Mouse (Mus musculus) hindbrain, embryonic 13.5 days (tissue): Measurements from ENCODE around the gene Duoxa1. TPM values are rescaled to one million over a fixed set of nuclear protein-coding genes. Genes with fewer than 3 reads are reported as not detected.

Experiments used
- ATAC-seq: fragments of 200-750 bp; cut with Nextera tagmentation; 2 replicates; pipeline ENCODE4 v1.8.0; 2017; ENCODE audit warnings: moderate TSS enrichment; ENCODE audit not compliant: low FRiP score
- H3K27ac ChIP-seq: fragments of 300-500 bp; sonication (generic); 2 replicates; pipeline ENCODE4 v1.5.1; 2015; ENCODE audit warnings: inconsistent platforms, mild to moderate bottlenecking, moderate library complexity
- H3K27me3 ChIP-seq: fragments of 300-500 bp; sonication (generic); 2 replicates; pipeline ENCODE4 v1.6.1; 2015; ENCODE audit warnings: mild to moderate bottlenecking, inconsistent platforms
- H3K36me3 ChIP-seq: fragments of 300-500 bp; sonication (generic); 2 replicates; pipeline ENCODE4 v1.6.1; 2015; ENCODE audit warnings: mild to moderate bottlenecking, inconsistent platforms
- H3K4me1 ChIP-seq: fragments of 300-500 bp; sonication (generic); replicated peaks from 2 replicates; pipeline ENCODE4 v1.6.1; 2015; ENCODE audit warnings: inconsistent platforms
- H3K4me2 ChIP-seq: fragments of 300-500 bp; sonication (generic); 2 replicates; pipeline ENCODE4 v1.6.1; 2015; ENCODE audit warnings: inconsistent platforms, mild to moderate bottlenecking, moderate library complexity
- H3K4me3 ChIP-seq: fragments of 300-500 bp; sonication (generic); 2 replicates; pipeline ENCODE4 v1.5.1; 2015; ENCODE audit warnings: mild to moderate bottlenecking, inconsistent platforms
- H3K9ac ChIP-seq: fragments of 300-500 bp; sonication (generic); 2 replicates; pipeline ENCODE4 v1.6.1; 2015; ENCODE audit warnings: mild to moderate bottlenecking, inconsistent platforms
- H3K9me3 ChIP-seq: fragments of 300-500 bp; sonication (generic); 2 replicates; pipeline ENCODE4 v1.6.1; 2016; ENCODE audit warnings: inconsistent platforms
- WGBS: fragments of 180-500 bp; shearing (Covaris S2); methylation state at CpG from one replicate; pipeline ENCODE4 v1.1.7; 2015; 5-methylcytosine and 5-hydroxymethylcytosine counted together
- polyA plus RNA-seq: library from polyadenylated mRNA; unstranded; fragments of >200 nt; fragmentation: Nextera tagmentation; extraction: Ambion mirVana; gene quantifications from 2 replicates; pipeline ENCODE4 v1.2.1, GENCODE M21; 2015

Gene Duoxa1
- 0.13 TPM in 1 of 2 replicates, not detected in the other for polyA plus RNA-seq

DNA sequence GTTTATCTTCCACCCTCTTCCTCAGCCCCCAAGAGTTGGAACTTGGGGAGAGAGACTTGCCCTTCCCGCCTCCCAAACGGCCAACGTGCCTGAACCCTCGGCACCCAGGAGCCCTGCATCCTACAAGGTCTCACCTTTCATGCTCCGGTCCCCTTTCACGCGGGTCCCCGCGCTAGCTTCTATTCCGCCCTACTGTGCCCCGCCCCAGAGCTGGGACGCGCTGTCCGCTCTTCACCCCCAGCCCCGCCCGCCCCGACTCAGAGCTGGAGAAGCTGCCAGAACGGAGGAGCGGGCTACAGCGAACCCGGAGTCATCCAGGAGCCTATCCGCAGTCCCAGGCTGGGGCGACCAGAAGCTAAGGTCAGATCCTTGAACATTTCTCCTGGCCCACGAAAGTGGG, at the start of gene Duoxa1:
Gene Duoxa1, minus strand, starts transcription at position 195 of the 400 bp plus-strand sequence.
- Histone ChIP-seq H3K36me3 (no peaks in the 10 kb centered on the region), H3K4me2 (peak within 1 kb of the TSS; percentile 43), H3K4me1 (peaks cover 8% of the 10 kb centered on the region), H3K27ac (no peak within 1 kb of the TSS), H3K9me3 (no peaks in the 10 kb centered on the region), H3K4me3 (peak within 1 kb of the TSS; percentile 10), H3K9ac (no peak within 1 kb of the TSS), H3K27me3 (peaks cover 53% of the 10 kb centered on the region)
- ATAC-seq, result peak; percentile 33; the same call in 1 of the 2 replicates
- 2% methylated on average over 24 of the region's 24 CpGs for WGBS

DNA sequence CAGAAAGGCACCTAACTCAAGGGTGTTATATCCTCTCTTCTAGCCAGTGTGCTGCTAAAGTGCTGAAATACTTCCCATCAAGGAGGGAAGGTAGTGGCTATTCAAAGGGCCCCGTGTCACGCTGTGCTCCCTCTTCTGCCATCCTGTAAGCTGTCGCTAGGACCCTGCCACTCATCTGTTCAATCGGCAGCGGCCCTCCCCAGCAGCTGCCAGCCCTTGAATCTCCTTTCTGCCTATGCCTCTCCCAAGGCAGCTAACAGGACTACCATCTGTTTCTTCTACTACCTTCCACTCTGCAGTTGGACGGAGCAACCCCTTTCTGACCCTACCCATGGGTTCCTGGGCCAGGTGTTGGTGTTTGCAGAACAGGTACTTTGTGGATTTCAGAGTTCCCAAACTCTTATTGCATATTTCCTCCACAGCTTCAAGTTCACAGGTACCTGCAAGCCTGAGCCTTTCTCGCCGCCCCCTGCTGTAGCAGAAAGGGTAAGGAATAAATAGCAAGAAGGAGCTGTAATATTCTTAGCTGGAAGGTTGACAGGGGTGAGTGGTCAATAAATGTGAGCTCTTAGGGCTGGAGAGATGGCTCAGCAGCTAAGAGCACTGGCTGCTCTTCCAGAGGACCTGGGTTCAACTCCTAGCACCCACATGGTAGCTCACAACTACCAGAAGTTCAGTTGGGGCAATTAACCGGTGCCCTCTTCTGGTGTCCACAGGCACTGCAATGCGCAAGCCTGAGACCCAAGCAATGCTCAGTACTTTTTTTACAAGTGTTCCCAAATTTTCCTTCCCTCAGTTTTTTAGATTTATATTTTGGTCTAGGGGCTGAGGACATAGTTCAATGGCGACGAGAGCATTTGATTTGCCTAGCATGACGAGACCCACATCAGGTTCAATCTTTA, 49.3 kb upstream of the Duoxa1 start:
- Histone ChIP-seq H3K9me3 (no peaks in the 10 kb centered on the region), H3K9ac (no peak overlapping the region), H3K27ac (no peak overlapping the region), H3K4me2 (no peak overlapping the region), H3K4me3 (no peak overlapping the region), H3K36me3 (peaks cover 30% of the 10 kb centered on the region), H3K4me1 (peaks cover 51% of the 10 kb centered on the region), H3K27me3 (no peaks in the 10 kb centered on the region)
- 77% methylated on average over 13 of the region's 13 CpGs for WGBS
- ATAC-seq, result no peak

DNA sequence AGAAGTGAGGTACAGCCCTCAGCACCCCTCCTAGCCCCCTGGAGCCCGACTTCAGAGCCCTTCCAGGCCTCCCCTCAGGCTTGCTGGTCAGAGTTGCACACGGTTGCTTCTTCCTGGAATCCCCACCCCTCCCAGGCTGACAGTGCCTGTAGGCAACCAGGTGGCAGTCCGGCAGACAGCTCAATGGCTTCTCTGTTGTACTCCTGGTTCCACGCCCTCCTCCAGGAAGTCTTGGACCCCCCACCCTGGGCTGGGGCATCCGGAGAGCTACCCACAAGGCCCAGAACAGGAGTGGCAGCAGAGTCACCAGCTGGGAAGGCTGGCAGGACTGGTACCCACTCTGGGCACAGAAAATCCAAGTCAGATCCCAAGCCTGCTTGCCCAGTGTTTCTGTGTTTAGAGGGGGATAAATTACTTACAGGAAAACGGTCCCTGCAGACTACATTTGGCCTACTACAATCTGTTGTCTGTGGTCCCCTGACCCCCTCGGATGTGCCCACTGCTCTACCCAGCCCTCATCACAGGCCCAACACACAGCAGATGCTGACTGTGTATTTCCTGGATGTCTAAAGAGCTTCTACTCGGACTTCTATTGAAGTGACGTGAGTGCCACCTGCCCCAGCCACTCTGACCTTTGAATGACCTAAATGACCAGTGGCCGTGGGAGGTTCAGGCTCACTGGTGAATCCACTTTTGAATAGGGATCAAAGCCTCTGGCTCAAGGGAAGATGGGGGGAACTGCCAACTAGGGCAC, 48.5 kb upstream of the Duoxa1 start:
- Histone ChIP-seq H3K4me2 (no peak overlapping the region), H3K4me1 (peaks cover 44% of the 10 kb centered on the region), H3K9ac (peak overlapping the region; percentile 39; the same call in 1 of the 2 replicates), H3K27ac (no peak overlapping the region), H3K27me3 (no peaks in the 10 kb centered on the region), H3K9me3 (no peaks in the 10 kb centered on the region), H3K36me3 (peaks cover 38% of the 10 kb centered on the region), H3K4me3 (no peak overlapping the region)
- ATAC-seq, result no peak
- 61% methylated on average over 10 of the region's 10 CpGs for WGBS

DNA sequence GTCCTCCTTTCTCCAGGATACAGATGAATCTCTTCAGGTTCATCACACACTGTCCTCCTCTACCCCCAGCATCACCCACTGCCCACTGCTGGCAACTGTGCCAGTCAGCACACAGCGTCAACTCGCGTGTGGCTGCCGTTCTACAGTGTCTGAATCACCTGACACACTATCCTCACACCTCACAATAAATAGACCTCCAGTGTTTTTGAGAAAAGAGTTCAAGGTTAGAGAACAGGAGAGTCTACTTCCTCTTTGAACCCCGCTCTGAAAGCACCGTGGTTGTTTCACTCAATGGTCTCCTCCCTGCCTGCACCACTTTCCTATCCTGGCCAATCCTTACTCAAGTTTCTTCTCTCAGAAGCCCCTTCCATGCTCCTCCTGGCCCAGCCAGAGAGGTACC, 47.7 kb upstream of the Duoxa1 start:
- ATAC-seq, result no peak
- H3K9ac ChIP-seq, result no peak overlapping the region
- no peaks in the 10 kb centered on the region for H3K9me3 ChIP-seq
- no peak overlapping the region for H3K27ac ChIP-seq
- peaks cover 46% of the 10 kb centered on the region for H3K36me3 ChIP-seq
- H3K4me2 ChIP-seq, result no peak overlapping the region
- H3K27me3 ChIP-seq, result no peaks in the 10 kb centered on the region
- peaks cover 40% of the 10 kb centered on the region for H3K4me1 ChIP-seq
- WGBS, result 93% methylated on average over 6 of the region's 6 CpGs
- H3K4me3 ChIP-seq, result no peak overlapping the region

DNA sequence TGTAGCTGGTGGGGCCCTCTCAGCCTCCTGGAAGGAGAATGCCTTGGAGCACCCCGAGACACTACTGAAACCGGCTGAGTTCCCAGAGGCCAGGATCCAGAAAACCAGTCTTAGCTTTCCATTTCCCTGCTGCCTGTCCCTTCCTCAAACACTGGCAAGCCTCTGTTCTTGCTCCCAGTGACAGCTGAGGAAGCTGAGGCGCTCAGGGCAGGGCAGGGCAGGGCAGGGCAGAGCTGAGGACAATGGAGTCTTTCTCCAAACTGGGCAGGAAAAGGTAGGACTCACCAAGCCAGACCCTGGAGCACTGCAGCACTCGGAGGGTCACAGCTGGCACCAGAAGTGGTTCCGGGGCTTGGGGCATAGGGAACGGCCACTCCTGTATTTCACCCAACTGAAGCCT, 46.8 kb upstream of the Duoxa1 start:
- Histone ChIP-seq H3K4me2 (no peak overlapping the region), H3K9me3 (no peaks in the 10 kb centered on the region), H3K4me1 (peaks cover 38% of the 10 kb centered on the region), H3K27me3 (no peaks in the 10 kb centered on the region), H3K9ac (no peak overlapping the region), H3K36me3 (peaks cover 54% of the 10 kb centered on the region), H3K27ac (no peak overlapping the region), H3K4me3 (no peak overlapping the region)
- no peak for ATAC-seq
- 84% methylated on average over 6 of the region's 6 CpGs for WGBS

DNA sequence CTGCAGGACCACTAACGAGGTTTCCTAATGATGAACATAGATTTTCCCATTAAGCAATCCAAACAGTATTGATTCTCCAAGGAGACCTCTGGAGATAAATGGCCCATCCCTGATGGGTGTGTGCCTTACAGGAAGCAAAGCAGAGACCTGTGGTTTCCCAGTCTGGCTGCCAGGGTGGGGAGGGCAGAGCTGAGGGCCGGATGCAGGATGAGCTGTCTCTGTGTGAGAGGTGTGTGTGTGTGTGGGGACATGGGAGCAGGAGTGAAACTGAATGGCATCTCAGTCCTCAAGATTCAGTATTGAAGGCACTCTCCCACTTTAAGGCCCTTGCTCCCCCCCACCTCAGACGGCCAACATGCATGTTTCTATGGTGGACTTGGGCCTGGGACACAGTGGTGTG, 42.7 kb upstream of the Duoxa1 start:
- Histone ChIP-seq H3K27me3 (no peaks in the 10 kb centered on the region), H3K4me3 (no peak overlapping the region), H3K4me2 (no peak overlapping the region), H3K9ac (no peak overlapping the region), H3K4me1 (peaks cover 61% of the 10 kb centered on the region), H3K9me3 (no peaks in the 10 kb centered on the region), H3K36me3 (peaks cover 55% of the 10 kb centered on the region), H3K27ac (no peak overlapping the region)
- no peak for ATAC-seq
- WGBS, result 72% methylated on average over 3 of the region's 3 CpGs

DNA sequence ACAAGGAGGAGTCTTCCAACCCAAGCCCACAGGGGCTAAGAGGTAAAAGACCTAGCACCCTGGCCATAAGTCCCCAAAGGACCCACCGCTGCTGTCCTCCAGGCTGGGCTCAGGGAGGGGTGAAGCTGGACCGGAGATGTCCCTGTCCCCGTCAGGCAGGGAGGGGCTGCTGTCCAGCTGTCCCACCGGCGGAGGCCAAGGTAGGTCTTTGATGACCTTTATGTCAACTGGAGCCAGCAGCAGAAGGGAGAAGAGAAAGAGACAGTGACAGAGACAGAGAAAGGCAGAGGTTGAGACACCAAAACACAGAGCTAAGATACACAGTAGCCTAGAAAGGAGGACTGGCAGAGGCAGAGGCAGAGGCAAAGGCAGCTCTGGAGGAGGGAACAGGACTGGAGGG, 41.9 kb upstream of the Duoxa1 start:
- Histone ChIP-seq H3K9ac (no peak overlapping the region), H3K4me2 (no peak overlapping the region), H3K4me3 (no peak overlapping the region), H3K36me3 (peaks cover 55% of the 10 kb centered on the region), H3K9me3 (no peaks in the 10 kb centered on the region), H3K4me1 (peaks cover 60% of the 10 kb centered on the region), H3K27me3 (no peaks in the 10 kb centered on the region), H3K27ac (0 out of 2 replicates have a peak overlapping the region, but pooled peaks have one; percentile 44)
- no peak for ATAC-seq
- WGBS, result 90% methylated on average over 5 of the region's 5 CpGs

DNA sequence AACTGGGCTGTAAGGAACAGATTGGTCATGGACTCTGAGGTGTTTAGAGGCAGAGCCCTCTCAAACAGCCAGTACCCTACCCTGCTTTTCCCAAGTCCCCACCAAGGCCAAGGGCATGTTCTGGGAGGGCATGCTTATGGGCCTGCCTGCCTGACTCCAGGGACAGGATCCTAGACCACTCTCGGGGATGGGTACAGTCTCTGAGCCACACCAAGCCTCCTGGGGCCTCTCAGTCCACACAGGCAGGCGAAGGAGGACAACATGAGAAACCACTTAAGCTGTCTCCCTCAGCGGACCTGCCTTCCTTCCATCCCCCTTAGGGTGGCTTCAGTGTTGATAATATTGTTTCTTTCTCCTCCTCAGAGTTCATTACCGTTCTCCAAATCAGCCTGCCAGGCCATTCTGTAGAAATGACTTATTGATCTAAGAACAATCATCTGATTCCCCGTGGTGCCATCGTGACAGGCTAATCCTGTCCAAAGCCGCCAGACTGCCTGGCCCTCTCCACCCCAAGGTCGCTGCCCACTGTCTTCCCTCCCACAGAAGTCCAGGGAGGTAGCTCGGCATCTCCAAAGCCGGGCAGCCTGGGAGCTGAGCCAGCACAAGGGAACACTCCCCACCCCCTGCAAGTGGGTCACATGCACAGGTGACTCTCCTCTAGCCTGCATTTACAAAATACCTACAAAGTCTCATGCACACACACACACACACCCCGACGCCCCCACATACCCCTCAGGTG, 40.8 kb upstream of the Duoxa1 start:
- peak overlapping the region; percentile 100 for H3K27ac ChIP-seq
- peak overlapping the region; percentile 39 for H3K9ac ChIP-seq

DNA sequence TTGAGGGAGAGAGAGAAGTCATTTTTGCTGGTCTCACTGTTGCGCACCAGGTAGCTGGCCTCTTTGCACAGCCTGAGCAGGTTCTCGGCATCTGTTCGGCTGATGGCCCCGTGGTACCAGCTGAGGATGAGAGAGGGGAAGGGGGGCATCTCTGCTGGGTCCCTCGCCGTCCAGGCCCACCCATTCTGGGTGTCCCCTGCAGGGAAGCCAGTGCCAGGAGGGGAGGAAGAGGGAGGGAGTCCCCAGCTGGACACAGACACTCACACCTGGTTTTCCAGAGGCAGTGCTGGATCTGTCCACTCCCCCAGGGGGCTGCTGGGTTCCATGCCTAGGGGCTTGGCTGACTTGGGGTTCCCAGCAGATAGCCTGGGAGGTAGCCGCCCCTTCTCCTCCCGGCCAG, 40.2 kb upstream of the Duoxa1 start:
- Histone ChIP-seq H3K9ac (peak overlapping the region; percentile 39), H3K27ac (peak overlapping the region; percentile 100), H3K4me1 (peaks cover 76% of the 10 kb centered on the region), H3K4me3 (no peak overlapping the region), H3K27me3 (no peaks in the 10 kb centered on the region), H3K4me2 (no peak overlapping the region), H3K9me3 (no peaks in the 10 kb centered on the region), H3K36me3 (peaks cover 46% of the 10 kb centered on the region)
- ATAC-seq, result no peak
- 74% methylated on average over 8 of the region's 8 CpGs for WGBS

More for the DNA sequence above, 40.8 kb upstream of the Duoxa1 start:
- no peaks in the 10 kb centered on the region for H3K9me3 ChIP-seq
- no peak overlapping the region for H3K4me3 ChIP-seq
- no peaks in the 10 kb centered on the region for H3K27me3 ChIP-seq
- peaks cover 52% of the 10 kb centered on the region for H3K36me3 ChIP-seq
- 52% methylated on average over 12 of the region's 12 CpGs for WGBS
- H3K4me2 ChIP-seq, result no peak overlapping the region
- H3K4me1 ChIP-seq, result peaks cover 70% of the 10 kb centered on the region
- no peak for ATAC-seq

DNA sequence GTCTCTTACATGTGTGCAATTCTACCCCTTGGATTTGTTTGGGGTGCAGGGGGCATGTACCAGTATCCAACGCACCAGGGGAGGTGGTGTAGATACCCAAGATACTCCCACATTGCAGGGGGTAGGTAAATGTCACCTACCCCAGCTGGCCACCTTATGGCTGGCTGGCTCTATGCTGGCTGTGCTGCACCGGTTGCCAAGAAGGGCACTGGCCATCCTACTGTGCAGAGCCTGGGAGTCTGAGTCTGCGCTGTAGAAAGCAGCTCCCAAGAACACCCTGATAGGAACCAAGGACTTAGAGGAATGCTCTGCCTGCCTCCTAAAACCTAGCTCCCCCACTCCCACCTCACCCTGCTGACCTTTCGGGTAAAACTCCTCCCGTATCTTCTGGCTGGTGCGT, 39.5 kb upstream of the Duoxa1 start:
- Histone ChIP-seq H3K9me3 (no peaks in the 10 kb centered on the region), H3K36me3 (peaks cover 42% of the 10 kb centered on the region), H3K4me1 (peaks cover 82% of the 10 kb centered on the region), H3K27me3 (no peaks in the 10 kb centered on the region), H3K4me2 (no peak overlapping the region), H3K9ac (peak overlapping the region; percentile 55), H3K27ac (peak overlapping the region; percentile 100), H3K4me3 (no peak overlapping the region)
- 78% methylated on average over 6 of the region's 6 CpGs for WGBS
- ATAC-seq, result no peak

DNA sequence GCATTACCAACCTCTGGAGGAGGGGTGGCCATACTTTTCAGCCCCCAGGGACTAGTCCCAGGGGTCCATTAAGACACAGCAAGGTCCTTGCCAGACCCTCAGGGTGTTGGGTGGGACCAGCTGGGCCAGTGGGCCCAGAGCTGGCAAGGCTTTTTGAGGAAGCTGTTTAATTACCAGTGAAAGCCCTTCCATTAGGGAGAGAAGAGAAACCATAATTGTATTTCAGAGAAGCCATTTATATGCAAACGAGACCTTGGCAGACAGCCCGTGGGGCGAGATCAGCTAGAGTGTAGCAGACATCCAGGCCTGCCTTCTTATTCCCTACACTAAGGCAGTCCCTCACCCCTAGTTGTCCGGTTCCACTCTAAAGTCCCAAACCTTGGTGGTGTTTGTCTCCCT, 38.4 kb upstream of the Duoxa1 start:
- Histone ChIP-seq H3K4me3 (no peak overlapping the region), H3K27ac (peak overlapping the region; percentile 100), H3K4me2 (0 out of 2 replicates have a peak overlapping the region, but pooled peaks have one; percentile 10), H3K9me3 (no peaks in the 10 kb centered on the region), H3K9ac (no peak overlapping the region), H3K4me1 (peaks cover 87% of the 10 kb centered on the region), H3K36me3 (peaks cover 32% of the 10 kb centered on the region), H3K27me3 (no peaks in the 10 kb centered on the region)
- ATAC-seq, result peak; percentile 45
- 20% methylated on average over 4 of the region's 4 CpGs for WGBS
